Mouse (Mus musculus): ENCODE measurements around the gene Dcdc2b. TPM values are rescaled to one million over a fixed set of nuclear protein-coding genes. Genes with fewer than 3 reads are reported as not detected.

The Dcdc2b gene
- polyA plus RNA-seq, 1 experiment from 2014 or later: 3.8 TPM

GRCm38 (mm10) chr4:129576863-129577491, 37.1 kb downstream of the Dcdc2b start:
- Histone ChIP-seq H3K9ac (ENCODE audit: low read length) (peak overlapping the region; percentile 49; the same call in 1 of the 2 replicates), H3K27ac (ENCODE audit: low read length) (no peak overlapping the region), H3K4me1 (replicated peaks; ENCODE audit: control insufficient read depth, insufficient read depth, low read length) (peaks cover 5% of the 10 kb centered on the region; the same call in 1 of the 2 replicates), H3K9me3 (ENCODE audit: control insufficient read depth, low read length) (no peaks in the 10 kb centered on the region), H3K27me3 (ENCODE audit: control insufficient read depth, insufficient read depth, low read depth, low read length) (no peaks in the 10 kb centered on the region; the same call in 1 of the 2 replicates), H3K4me2 (ENCODE audit: low read depth, low read length) (peak overlapping the region; percentile 36), H3K4me3 (ENCODE audit: low read length) (peak overlapping the region; percentile 6; the same call in 1 of the 2 replicates), H3K36me3 (ENCODE audit: control insufficient read depth, insufficient read depth, low read length) (no peaks in the 10 kb centered on the region)
- WGBS: 30% methylated on average over 21 of the region's 21 CpGs
- peak; percentile 46; the same call in 1 of the 2 replicates for ATAC-seq (ENCODE audit: low read depth)

DNA sequence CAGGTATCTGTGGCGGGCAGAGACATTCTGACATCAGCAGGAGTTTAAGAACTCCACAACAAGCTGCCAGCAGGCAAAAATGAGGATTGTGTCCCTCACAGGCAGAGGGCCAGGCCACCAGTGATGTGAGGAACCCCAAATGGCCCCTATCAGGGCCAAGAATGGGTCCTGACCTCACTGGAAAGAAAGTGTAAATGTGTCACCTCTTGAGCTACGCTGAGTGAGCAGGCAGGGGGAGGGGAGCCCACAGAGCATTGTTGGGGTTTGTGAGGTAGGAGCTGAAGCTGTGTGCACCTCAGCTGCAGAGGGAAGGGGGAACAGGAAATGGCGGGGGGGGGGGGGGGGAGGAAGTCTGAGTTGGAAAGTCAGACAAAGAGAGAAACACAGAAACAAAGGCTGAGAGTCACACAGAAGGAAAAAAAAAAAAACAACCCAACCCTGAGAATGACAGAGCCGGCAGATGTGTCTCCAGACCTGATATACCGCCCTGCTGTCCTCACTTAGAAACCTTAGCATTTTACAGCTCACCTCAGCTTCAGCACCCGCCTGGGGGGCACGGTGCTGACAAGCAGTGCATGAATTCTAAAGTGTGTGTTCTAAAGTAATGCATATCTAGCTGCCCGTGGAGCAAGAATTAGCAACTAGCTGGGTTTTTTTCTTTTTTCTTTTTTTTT, 38.7 kb downstream of the Dcdc2b start:
- Histone ChIP-seq H3K9ac (ENCODE audit: low read length) (peak overlapping the region; percentile 53; the same call in 1 of the 2 replicates), H3K9me3 (ENCODE audit: control insufficient read depth, low read length) (no peaks in the 10 kb centered on the region), H3K4me3 (ENCODE audit: low read length) (no peak overlapping the region), H3K27ac (ENCODE audit: low read length) (peak overlapping the region; percentile 65), H3K36me3 (ENCODE audit: control insufficient read depth, insufficient read depth, low read length) (no peaks in the 10 kb centered on the region), H3K4me2 (ENCODE audit: low read depth, low read length) (no peak overlapping the region), H3K27me3 (ENCODE audit: control insufficient read depth, insufficient read depth, low read depth, low read length) (no peaks in the 10 kb centered on the region; the same call in 1 of the 2 replicates), H3K4me1 (replicated peaks; ENCODE audit: control insufficient read depth, insufficient read depth, low read length) (peaks cover 5% of the 10 kb centered on the region; the same call in 1 of the 2 replicates)
- peak; percentile 52; the same call in 1 of the 2 replicates for ATAC-seq (ENCODE audit: low read depth)
- WGBS: 39% methylated on average over 7 of the region's 8 CpGs

GRCm38 (mm10) chr4:129573430-129573829, 40.6 kb downstream of the Dcdc2b start, which contains the start of gene Lck:
Gene Lck, minus strand, starts transcription at chr4:129573641.
- Histone ChIP-seq H3K9ac (ENCODE audit: low read length) (no peak within 1 kb of the TSS), H3K4me3 (ENCODE audit: low read length) (no peak within 1 kb of the TSS), H3K4me1 (replicated peaks; ENCODE audit: control insufficient read depth, insufficient read depth, low read length) (peaks cover 5% of the 10 kb centered on the region; the same call in 1 of the 2 replicates), H3K9me3 (ENCODE audit: control insufficient read depth, low read length) (no peaks in the 10 kb centered on the region), H3K4me2 (ENCODE audit: low read depth, low read length) (no peak within 1 kb of the TSS), H3K27me3 (ENCODE audit: control insufficient read depth, insufficient read depth, low read depth, low read length) (no peaks in the 10 kb centered on the region; the same call in 1 of the 2 replicates), H3K36me3 (ENCODE audit: control insufficient read depth, insufficient read depth, low read length) (no peaks in the 10 kb centered on the region), H3K27ac (ENCODE audit: low read length) (peak within 1 kb of the TSS; percentile 62)
- WGBS: 89% methylated on average over 8 of the region's 8 CpGs
- no peak for ATAC-seq (ENCODE audit: low read depth)

GRCm38 (mm10) chr4:129573093-129573370, 41.0 kb downstream of the Dcdc2b start:
- Histone ChIP-seq H3K4me2 (ENCODE audit: low read depth, low read length) (no peak overlapping the region), H3K27me3 (ENCODE audit: control insufficient read depth, insufficient read depth, low read depth, low read length) (no peaks in the 10 kb centered on the region; the same call in 1 of the 2 replicates), H3K9ac (ENCODE audit: low read length) (no peak overlapping the region), H3K36me3 (ENCODE audit: control insufficient read depth, insufficient read depth, low read length) (no peaks in the 10 kb centered on the region), H3K9me3 (ENCODE audit: control insufficient read depth, low read length) (no peaks in the 10 kb centered on the region), H3K4me1 (replicated peaks; ENCODE audit: control insufficient read depth, insufficient read depth, low read length) (peaks cover 5% of the 10 kb centered on the region; the same call in 1 of the 2 replicates), H3K4me3 (ENCODE audit: low read length) (no peak overlapping the region), H3K27ac (ENCODE audit: low read length) (peak overlapping the region; percentile 62)
- ATAC-seq (ENCODE audit: low read depth): no peak
- 91% methylated on average over 4 of the region's 4 CpGs for WGBS

DNA sequence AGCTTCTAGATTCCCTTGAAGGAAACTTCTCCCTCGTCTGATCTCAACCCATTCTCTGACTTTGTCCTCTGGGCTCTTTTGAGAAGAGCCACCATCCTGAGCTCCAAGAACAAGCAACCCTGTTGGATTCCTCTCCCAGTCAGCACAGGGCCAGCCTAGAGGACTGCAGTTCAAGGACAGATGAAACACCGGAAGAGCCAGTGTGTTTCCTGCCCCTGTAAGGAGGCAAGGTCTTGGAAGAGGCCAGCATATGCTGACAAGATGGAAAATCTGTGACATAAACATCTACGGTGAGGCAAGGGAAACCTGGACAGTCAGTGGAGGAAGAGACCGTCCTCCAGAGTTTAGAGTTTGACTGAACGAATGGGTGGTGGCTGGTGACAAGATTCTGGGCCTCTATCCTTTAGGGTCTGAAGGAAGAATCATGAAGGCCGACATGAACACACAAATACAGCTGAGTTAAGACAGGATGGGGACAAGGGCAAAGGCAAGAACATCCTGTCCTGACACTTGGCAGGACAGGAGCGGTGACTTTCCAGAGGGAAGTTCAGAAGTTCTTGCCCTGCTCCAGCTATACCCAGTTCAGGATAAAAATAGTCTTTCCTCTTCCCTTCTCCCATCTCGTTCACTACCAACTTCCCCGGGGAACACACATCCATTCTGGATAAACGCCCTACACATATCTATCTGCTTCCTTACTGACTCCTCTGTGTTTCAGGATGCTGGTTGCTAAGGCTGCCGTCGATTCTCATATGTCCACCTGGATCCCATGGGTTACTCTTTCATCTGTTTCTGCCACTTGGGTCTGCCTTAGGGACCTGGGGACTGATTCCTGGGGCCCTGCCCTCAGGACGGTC, 41.6 kb downstream of the Dcdc2b start:
- H3K9ac ChIP-seq (ENCODE audit: low read length): no peak overlapping the region
- peak overlapping the region; percentile 62 for H3K27ac ChIP-seq (ENCODE audit: low read length)
- no peaks in the 10 kb centered on the region for H3K9me3 ChIP-seq (ENCODE audit: control insufficient read depth, low read length)
- peaks cover 5% of the 10 kb centered on the region; the same call in 1 of the 2 replicates for H3K4me1 ChIP-seq (replicated peaks; ENCODE audit: control insufficient read depth, insufficient read depth, low read length)
- no peaks in the 10 kb centered on the region for H3K36me3 ChIP-seq (ENCODE audit: control insufficient read depth, insufficient read depth, low read length)
- no peak overlapping the region for H3K4me3 ChIP-seq (ENCODE audit: low read length)
- ATAC-seq (ENCODE audit: low read depth): no peak
- no peaks in the 10 kb centered on the region; the same call in 1 of the 2 replicates for H3K27me3 ChIP-seq (ENCODE audit: control insufficient read depth, insufficient read depth, low read depth, low read length)
- no peak overlapping the region for H3K4me2 ChIP-seq (ENCODE audit: low read depth, low read length)
- 62% methylated on average over 13 of the region's 13 CpGs for WGBS

DNA sequence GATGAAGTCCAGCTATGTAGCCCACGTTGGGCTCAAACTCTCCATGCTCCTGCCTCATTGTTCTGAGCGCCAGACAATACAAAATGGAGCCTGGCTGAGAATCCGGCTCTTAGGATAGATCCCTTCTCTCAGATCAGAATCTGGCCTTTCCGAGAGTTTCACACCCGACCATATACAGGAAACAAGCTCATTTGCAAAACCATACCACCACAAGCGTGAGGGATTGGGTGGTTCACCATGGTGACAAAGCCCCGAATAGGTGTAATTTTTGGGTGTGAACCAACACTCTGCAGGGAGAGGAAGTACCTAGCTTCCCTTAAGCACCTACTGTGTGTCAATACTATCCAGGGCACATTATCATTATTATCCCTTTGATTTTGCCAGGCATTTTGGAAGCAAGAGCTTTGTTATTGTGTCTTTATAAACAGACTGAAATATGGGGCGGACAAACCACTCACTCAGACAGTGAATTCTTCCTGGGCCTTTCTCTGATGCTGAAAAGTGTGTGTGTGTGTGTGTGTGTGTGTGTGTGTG, 42.4 kb downstream of the Dcdc2b start:
- Histone ChIP-seq H3K4me2 (ENCODE audit: low read depth, low read length) (no peak overlapping the region), H3K4me1 (replicated peaks; ENCODE audit: control insufficient read depth, insufficient read depth, low read length) (no peaks in the 10 kb centered on the region; the same call in 1 of the 2 replicates), H3K36me3 (ENCODE audit: control insufficient read depth, insufficient read depth, low read length) (no peaks in the 10 kb centered on the region), H3K27me3 (ENCODE audit: control insufficient read depth, insufficient read depth, low read depth, low read length) (no peaks in the 10 kb centered on the region; the same call in 1 of the 2 replicates), H3K4me3 (ENCODE audit: low read length) (no peak overlapping the region), H3K9me3 (ENCODE audit: control insufficient read depth, low read length) (no peaks in the 10 kb centered on the region), H3K27ac (ENCODE audit: low read length) (no peak overlapping the region; the same call in 1 of the 2 replicates), H3K9ac (ENCODE audit: low read length) (no peak overlapping the region)
- 63% methylated on average over 8 of the region's 8 CpGs for WGBS
- ATAC-seq (ENCODE audit: low read depth): no peak

DNA sequence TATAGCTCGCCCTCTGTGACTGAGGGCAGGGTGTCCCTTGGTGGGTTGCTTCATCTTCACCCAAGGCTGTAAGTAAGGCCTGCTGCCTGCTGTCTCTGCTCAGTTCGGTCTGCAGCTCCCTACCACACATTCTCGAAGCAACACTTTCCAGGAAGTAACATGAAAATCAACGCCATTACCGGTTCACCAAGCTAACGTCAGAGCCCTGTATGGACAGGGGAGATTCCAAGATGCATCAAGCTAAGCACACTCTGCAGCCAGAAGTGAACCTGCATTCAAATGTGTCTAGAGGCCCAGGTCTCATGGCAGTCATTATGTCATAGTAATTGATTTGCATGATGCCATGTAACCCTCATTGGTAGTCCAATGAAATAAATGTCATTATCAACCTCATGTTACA, 44.0 kb downstream of the Dcdc2b start:
- H3K36me3 ChIP-seq (ENCODE audit: control insufficient read depth, insufficient read depth, low read length): no peaks in the 10 kb centered on the region
- no peaks in the 10 kb centered on the region for H3K9me3 ChIP-seq (ENCODE audit: control insufficient read depth, low read length)
- WGBS: 83% methylated on average over 6 of the region's 6 CpGs
- no peak overlapping the region for H3K9ac ChIP-seq (ENCODE audit: low read length)
- no peak for ATAC-seq (ENCODE audit: low read depth)
- H3K4me3 ChIP-seq (ENCODE audit: low read length): no peak overlapping the region
- H3K4me1 ChIP-seq (replicated peaks; ENCODE audit: control insufficient read depth, insufficient read depth, low read length): no peaks in the 10 kb centered on the region
- H3K27me3 ChIP-seq (ENCODE audit: control insufficient read depth, insufficient read depth, low read depth, low read length): no peaks in the 10 kb centered on the region
- H3K27ac ChIP-seq (ENCODE audit: low read length): no peak overlapping the region
- no peak overlapping the region for H3K4me2 ChIP-seq (ENCODE audit: low read depth, low read length)

DNA sequence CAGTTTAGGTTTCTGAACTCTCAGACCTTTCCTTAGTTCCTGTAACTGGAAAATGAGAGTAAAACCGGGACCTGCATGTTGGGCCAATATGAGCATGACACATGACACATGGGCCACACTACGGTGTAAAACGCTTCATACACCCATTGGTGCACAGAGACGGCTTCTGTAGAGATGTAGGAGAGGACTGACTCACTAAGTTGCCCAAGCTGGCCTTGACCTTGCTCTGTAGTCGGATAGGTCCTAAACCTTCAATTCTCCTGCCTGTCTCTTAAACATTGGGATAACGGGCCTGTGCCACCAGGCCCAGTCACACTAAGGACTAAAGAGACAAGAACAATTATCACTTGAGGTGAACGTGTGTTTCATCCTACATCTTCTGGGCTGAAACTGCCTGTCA, 45.7 kb downstream of the Dcdc2b start:
- no peaks in the 10 kb centered on the region for H3K9me3 ChIP-seq (ENCODE audit: control insufficient read depth, low read length)
- H3K36me3 ChIP-seq (ENCODE audit: control insufficient read depth, insufficient read depth, low read length): no peaks in the 10 kb centered on the region
- no peak overlapping the region for H3K9ac ChIP-seq (ENCODE audit: low read length)
- ATAC-seq (ENCODE audit: low read depth): no peak
- H3K4me2 ChIP-seq (ENCODE audit: low read depth, low read length): no peak overlapping the region
- H3K4me1 ChIP-seq (replicated peaks; ENCODE audit: control insufficient read depth, insufficient read depth, low read length): 0 out of 2 replicates have a peak, but pooled peaks cover 2% of the 10 kb centered on the region
- no peak overlapping the region for H3K4me3 ChIP-seq (ENCODE audit: low read length)
- no peak overlapping the region for H3K27ac ChIP-seq (ENCODE audit: low read length)
- 88% methylated on average over 7 of the region's 7 CpGs for WGBS
- H3K27me3 ChIP-seq (ENCODE audit: control insufficient read depth, insufficient read depth, low read depth, low read length): no peaks in the 10 kb centered on the region
